ENCODE assay signal across 15 mouse cellular contexts in the genomic region with DNA sequence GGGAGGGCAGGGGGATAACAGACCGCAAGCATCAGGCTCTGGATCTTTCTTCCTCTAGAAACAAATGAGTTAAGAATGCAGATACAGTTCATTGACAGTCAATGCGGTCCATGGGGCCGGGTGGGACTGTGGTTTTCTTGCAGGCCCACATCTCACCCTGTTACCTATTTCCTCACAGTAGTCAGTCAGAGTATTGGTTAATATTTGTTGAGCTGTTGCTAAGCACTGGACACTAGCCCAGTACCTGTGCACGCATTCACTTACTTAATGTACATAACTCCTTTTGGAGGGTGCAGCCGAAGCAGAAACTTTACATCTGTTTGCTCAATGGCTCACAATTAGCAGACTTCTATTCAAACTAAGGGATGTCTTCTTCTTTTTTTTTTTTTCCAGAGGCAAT. TPM values are rescaled to one million over a fixed set of nuclear protein-coding genes. Genes with fewer than 3 reads are reported as not detected.
DNase-seq lines count a peak whose midpoint lies in the region; ATAC-seq and TF ChIP-seq lines count a peak whose summit lies in the region.
"Had no signal": no experiment of that assay in that cellular context is flagged by ENCODE, and none has a peak within 500 bp of the region (broad histone marks: within the 10 kb centered on the region; RNA-seq: fewer than 3 reads in every experiment).

No protein-coding gene starts in this region.

- H3K9ac ChIP-seq in heart, embryonic 15.5 days: no peak overlapping the region
- H3K9ac ChIP-seq in liver, adult 2 months (ENCODE audit: low read depth, low read length): no peak overlapping the region
- H3K9ac ChIP-seq in liver, embryonic 15.5 days: no peak overlapping the region
- H3K9ac ChIP-seq: embryonic facial prominence, embryonic 15.5 days; forebrain, embryonic 13.5 days; limb, embryonic 15.5 days; neural tube, embryonic 15.5 days had no signal

- no peaks in the 10 kb centered on the region for H3K9me3 ChIP-seq in heart, embryonic 15.5 days (replicated peaks)
- no peaks in the 10 kb centered on the region for H3K9me3 ChIP-seq in liver, embryonic 15.5 days (replicated peaks)
- H3K9me3 ChIP-seq: embryonic facial prominence, embryonic 15.5 days; forebrain, embryonic 13.5 days; limb, embryonic 15.5 days; neural tube, embryonic 15.5 days had no signal

- peak overlapping the region; percentile 64 for H3K27ac ChIP-seq in heart, embryonic 15.5 days
- no peak overlapping the region for H3K27ac ChIP-seq in liver, adult 2 months (replicated peaks; ENCODE audit: insufficient read depth, low read depth, low read length)
- H3K27ac ChIP-seq in liver, embryonic 15.5 days (replicated peaks): no peak overlapping the region
- H3K27ac ChIP-seq in small intestine, adult 2 months (ENCODE audit: insufficient read depth, low read depth, low read length): peak overlapping the region; percentile 2; the same call in 1 of the 2 replicates
- H3K27ac ChIP-seq: embryonic facial prominence, embryonic 15.5 days; forebrain, embryonic 13.5 days; gastrocnemius, adult 2 months; left cerebral cortex, adult 2 months; limb, embryonic 15.5 days; neural tube, embryonic 15.5 days had no signal

- DNase-seq in heart, postnatal 10 days: no peak
- peak; percentile 61 for DNase-seq in liver, adult 2 months (ENCODE audit: extremely low read depth, low read depth, low spot score)
- no peak for DNase-seq in liver
- DNase-seq in thymus, postnatal 4 days: no peak
- no peak for DNase-seq in cerebellum, adult 11-12 months
- DNase-seq: adrenal gland, postnatal 36 days had no signal

- no peak overlapping the region for H3K4me2 ChIP-seq in heart, embryonic 15.5 days
- H3K4me2 ChIP-seq in liver, embryonic 15.5 days: no peak overlapping the region
- H3K4me2 ChIP-seq: embryonic facial prominence, embryonic 15.5 days; forebrain, embryonic 13.5 days; limb, embryonic 15.5 days; neural tube, embryonic 15.5 days had no signal

- no peak overlapping the region for H3K4me3 ChIP-seq in heart, embryonic 15.5 days
- no peak overlapping the region for H3K4me3 ChIP-seq in liver, adult 2 months (ENCODE audit: insufficient read depth, low read depth, low read length)
- H3K4me3 ChIP-seq in liver, embryonic 15.5 days (replicated peaks): no peak overlapping the region
- no peak overlapping the region for H3K4me3 ChIP-seq in small intestine, adult 2 months (ENCODE audit: low read depth, low read length)
- H3K4me3 ChIP-seq: embryonic facial prominence, embryonic 15.5 days; forebrain, embryonic 13.5 days; gastrocnemius, adult 2 months; left cerebral cortex, adult 2 months; limb, embryonic 15.5 days; neural tube, embryonic 15.5 days had no signal

- intact Hi-C loops in heart, postnatal 10 days (cut with DNase I): no loop called here

- no peak for TF ChIP-seq CTCF in liver, adult 2 months (IDR thresholded peaks at IDR 0.05; ENCODE audit: low read depth, low read length)
- no peak for TF ChIP-seq CTCF in small intestine, adult 2 months (IDR thresholded peaks at IDR 0.05; ENCODE audit: extremely low read depth, insufficient read length, insufficient replicate concordance, low read depth, low read length)

- H3K36me3 ChIP-seq in heart, embryonic 15.5 days: no peaks in the 10 kb centered on the region
- no peaks in the 10 kb centered on the region for H3K36me3 ChIP-seq in liver, adult 2 months (ENCODE audit: control insufficient read depth, insufficient read depth, low read length)
- no peaks in the 10 kb centered on the region for H3K36me3 ChIP-seq in liver, embryonic 15.5 days (replicated peaks)
- no peaks in the 10 kb centered on the region for H3K36me3 ChIP-seq in small intestine, adult 2 months (ENCODE audit: control insufficient read depth, insufficient read depth, low read length)
- H3K36me3 ChIP-seq: embryonic facial prominence, embryonic 15.5 days; limb, embryonic 15.5 days; neural tube, embryonic 15.5 days had no signal

- no peaks in the 10 kb centered on the region for H3K27me3 ChIP-seq in heart, embryonic 15.5 days
- no peaks in the 10 kb centered on the region for H3K27me3 ChIP-seq in liver, adult 2 months (ENCODE audit: control insufficient read depth, insufficient read depth, low read length)
- H3K27me3 ChIP-seq in liver, embryonic 15.5 days: no peaks in the 10 kb centered on the region
- no peaks in the 10 kb centered on the region for H3K27me3 ChIP-seq in small intestine, adult 2 months (ENCODE audit: control insufficient read depth, insufficient read depth, low read length)
- H3K27me3 ChIP-seq: embryonic facial prominence, embryonic 15.5 days; forebrain, embryonic 13.5 days; limb, embryonic 15.5 days; neural tube, embryonic 15.5 days had no signal

- no peak for ATAC-seq in heart, embryonic 15.5 days (replicated peaks; ENCODE audit: insufficient number of reproducible peaks, insufficient read depth, low FRiP score, low read depth)
- peak; percentile 68 for ATAC-seq in liver, embryonic 15.5 days (ENCODE audit: insufficient read depth)

- no peaks in the 10 kb centered on the region for H3K79me2 ChIP-seq in liver, adult 2 months (ENCODE audit: control insufficient read depth, insufficient read depth, low read length)

- no peak for TF ChIP-seq POLR2A in liver, adult 2 months (IDR thresholded peaks at IDR 0.05; ENCODE audit: extremely low read depth, insufficient read depth, low read length)
- TF ChIP-seq POLR2A in small intestine, adult 2 months (IDR thresholded peaks at IDR 0.05; ENCODE audit: low read depth, low read length): no peak

- H3K4me1 ChIP-seq in heart, embryonic 15.5 days (replicated peaks): peaks cover 24% of the 10 kb centered on the region
- 0 out of 2 replicates have a peak, but pooled peaks cover 3% of the 10 kb centered on the region for H3K4me1 ChIP-seq in liver, adult 2 months (ENCODE audit: control insufficient read depth, insufficient read depth, low read length)
- peaks cover 6% of the 10 kb centered on the region for H3K4me1 ChIP-seq in liver, embryonic 15.5 days (replicated peaks)
- H3K4me1 ChIP-seq in small intestine, adult 2 months (ENCODE audit: control insufficient read depth, insufficient read depth, insufficient read length, low read length): peaks cover 10% of the 10 kb centered on the region

- 77% methylated on average over 5 of the region's 5 CpGs for WGBS in heart, embryonic 15.5 days
- WGBS in liver, adult 2 months: 40% methylated on average over 5 of the region's 5 CpGs
- 55% methylated on average over 5 of the region's 5 CpGs for WGBS in liver, embryonic 15.5 days (ENCODE audit: insufficient replicate concordance)
- WGBS in small intestine, adult 2 months: 49% methylated on average over 5 of the region's 5 CpGs

RNA-seq across cellular contexts. Expression of a gene that starts 52.1 kb away (rescaled TPM):
- polyA plus RNA-seq in heart, embryonic 15.5 days (2015; fragmentation: Nextera tagmentation; extraction: Ambion mirVana): 28.7 and 29.5 TPM in 2 replicates
- 10 to 100 TPM; 16.9 to 20.8 TPM for total RNA-seq in heart, postnatal 10 days (2021)
- total RNA-seq in liver, adult 2 months (2014; rRNA removed): 11.2 and 11.5 TPM in 2 replicates
- 30.2 and 51.0 TPM in 2 replicates for polyA plus RNA-seq in liver, adult 2 months (2012; rRNA removed)
- 4.2 and 4.8 TPM in 2 replicates for polyA plus RNA-seq in liver, embryonic 15.5 days (2015; fragmentation: Nextera tagmentation; extraction: Ambion mirVana)
- 27.1 and 31.8 TPM in 2 replicates for polyA plus RNA-seq in small intestine, adult 2 months (2012; rRNA removed)

Comparison
In these comparisons a context has a peak if more than half of its experiments do, and no peak if none do; other contexts are left out.
1. H3K27ac ChIP-seq: peak in heart, embryonic 15.5 days (single experiment) and small intestine, adult 2 months (single experiment); none in liver, adult 2 months (single experiment) and liver, embryonic 15.5 days (single experiment).